Mouse (Mus musculus): ENCODE data around the gene Plcg1. TPM values are rescaled to one million over a fixed set of nuclear protein-coding genes. Genes with fewer than 3 reads are reported as not detected.

Gene Plcg1
- polyA plus RNA-seq, 1 experiment from 2014 or later = 68.8 TPM

DNA sequence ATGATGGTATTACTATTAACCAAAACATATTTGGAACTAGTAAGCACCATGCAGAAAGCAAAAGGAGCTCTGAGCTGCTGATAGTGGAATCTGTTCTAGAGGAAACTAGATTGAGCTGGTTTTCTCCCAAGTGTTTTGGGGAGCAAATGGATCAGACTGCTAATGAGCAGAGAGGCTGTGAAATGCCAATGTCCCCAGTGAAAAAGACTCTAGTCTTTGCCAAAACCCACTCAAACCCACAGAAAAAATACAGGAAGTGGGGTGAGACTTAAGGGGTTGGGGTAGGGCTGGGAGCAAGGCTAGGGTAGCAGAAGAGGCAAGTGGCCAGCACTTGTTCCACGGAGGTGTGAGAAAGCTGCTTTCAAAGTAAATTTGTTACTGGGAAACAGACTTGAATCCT, 55.2 kb downstream of the Plcg1 start:
- 69% methylated on average over 1 of the region's 1 CpGs for whole genome bisulfite sequencing
- H3K27me3 ChIP-seq (ENCODE audit: insufficient read depth, low read length) = no peaks in the 10 kb centered on the region
- no peak overlapping the region for H3K9ac ChIP-seq
- H3K9me3 ChIP-seq (ENCODE audit: low read depth, low read length) = no peaks in the 10 kb centered on the region
- DNase-seq = no peak
- H3K4me2 ChIP-seq = no peak overlapping the region
- no peaks in the 10 kb centered on the region for H3K4me1 ChIP-seq (ENCODE audit: insufficient read depth)
- ATAC-seq (ENCODE audit: insufficient read depth) = no peak
- no peak for TF ChIP-seq CTCF (IDR thresholded peaks at IDR 0.05; ENCODE audit: low read depth)
- no peak overlapping the region for H3K27ac ChIP-seq (ENCODE audit: low read depth)
- H3K4me3 ChIP-seq (ENCODE audit: low read depth, low read length) = no peak overlapping the region
- H3K36me3 ChIP-seq (ENCODE audit: insufficient read depth) = peaks cover 6% of the 10 kb centered on the region; the same call in 1 of the 2 replicates

GRCm38 (mm10) chr2:160789046-160789445, 57.9 kb downstream of the Plcg1 start:
- Histone ChIP-seq H3K27ac (ENCODE audit: low read depth) (no peak overlapping the region), H3K27me3 (ENCODE audit: insufficient read depth, low read length) (no peaks in the 10 kb centered on the region), H3K4me2 (no peak overlapping the region), H3K4me1 (ENCODE audit: insufficient read depth) (no peaks in the 10 kb centered on the region), H3K9me3 (ENCODE audit: low read depth, low read length) (no peaks in the 10 kb centered on the region), H3K9ac (no peak overlapping the region), H3K36me3 (ENCODE audit: insufficient read depth) (no peaks in the 10 kb centered on the region), H3K4me3 (ENCODE audit: low read depth, low read length) (no peak overlapping the region)
- ATAC-seq (ENCODE audit: insufficient read depth) = no peak
- DNase-seq = no peak
- 66% methylated on average over 1 of the region's 1 CpGs for WGBS
- no peak for TF ChIP-seq CTCF (IDR thresholded peaks at IDR 0.05; ENCODE audit: low read depth)

GRCm38 (mm10) chr2:160789741-160790140, 58.6 kb downstream of the Plcg1 start:
- ATAC-seq (ENCODE audit: insufficient read depth) = no peak
- no peak overlapping the region for H3K4me2 ChIP-seq
- H3K27me3 ChIP-seq (ENCODE audit: insufficient read depth, low read length) = no peaks in the 10 kb centered on the region
- TF ChIP-seq CTCF (IDR thresholded peaks at IDR 0.05; ENCODE audit: low read depth) = no peak
- H3K36me3 ChIP-seq (ENCODE audit: insufficient read depth) = no peaks in the 10 kb centered on the region
- H3K9me3 ChIP-seq (ENCODE audit: low read depth, low read length) = no peaks in the 10 kb centered on the region
- no peak for DNase-seq
- H3K9ac ChIP-seq = no peak overlapping the region
- no peaks in the 10 kb centered on the region for H3K4me1 ChIP-seq (ENCODE audit: insufficient read depth)
- H3K27ac ChIP-seq (ENCODE audit: low read depth) = no peak overlapping the region
- H3K4me3 ChIP-seq (ENCODE audit: low read depth, low read length) = no peak overlapping the region

DNA sequence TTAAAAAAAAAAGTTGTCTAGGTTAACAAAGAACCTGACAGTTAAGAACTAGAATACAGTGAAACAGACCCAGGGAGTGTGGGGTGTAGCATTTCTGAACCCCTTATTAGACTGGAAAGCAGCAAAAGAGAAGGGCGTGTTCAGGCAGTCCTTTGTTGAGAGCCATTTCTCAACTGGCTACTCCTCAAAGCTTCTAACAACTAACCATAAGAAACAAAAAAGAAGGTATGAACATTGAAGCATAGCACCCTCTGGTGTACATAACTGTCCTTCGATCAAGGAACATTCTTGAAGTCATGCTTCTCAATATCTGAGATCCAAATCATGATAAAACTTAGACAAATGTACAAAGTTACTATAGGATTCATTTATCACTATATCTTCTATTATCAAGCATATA, 62.0 kb downstream of the Plcg1 start:
- peak; percentile 26; the same call in 1 of the 2 replicates for TF ChIP-seq CTCF (IDR thresholded peaks at IDR 0.05; ENCODE audit: low read depth)
- DNase-seq (peak; percentile 24), ATAC-seq (ENCODE audit: insufficient read depth) (no peak)
- Histone ChIP-seq H3K36me3 (ENCODE audit: insufficient read depth) (no peaks in the 10 kb centered on the region), H3K9ac (no peak overlapping the region), H3K4me2 (no peak overlapping the region), H3K4me3 (ENCODE audit: low read depth, low read length) (no peak overlapping the region), H3K4me1 (ENCODE audit: insufficient read depth) (no peaks in the 10 kb centered on the region), H3K9me3 (ENCODE audit: low read depth, low read length) (no peaks in the 10 kb centered on the region), H3K27me3 (ENCODE audit: insufficient read depth, low read length) (no peaks in the 10 kb centered on the region), H3K27ac (ENCODE audit: low read depth) (no peak overlapping the region)
- 76% methylated on average over 2 of the region's 2 CpGs for WGBS

- no peak for ATAC-seq (ENCODE audit: insufficient read depth)
Measured at GRCm38 (mm10) chr2:160796973-160797372, 65.9 kb downstream of the Plcg1 start.

GRCm38 (mm10) chr2:160798206-160798605, 67.1 kb downstream of the Plcg1 start:
- no peak for DNase-seq
- H3K27ac ChIP-seq (ENCODE audit: low read depth) = no peak overlapping the region
- H3K36me3 ChIP-seq (ENCODE audit: insufficient read depth) = no peaks in the 10 kb centered on the region
- H3K27me3 ChIP-seq (ENCODE audit: insufficient read depth, low read length) = no peaks in the 10 kb centered on the region
- no peak overlapping the region for H3K4me3 ChIP-seq (ENCODE audit: low read depth, low read length)
- no peaks in the 10 kb centered on the region for H3K4me1 ChIP-seq (ENCODE audit: insufficient read depth)
- TF ChIP-seq CTCF (IDR thresholded peaks at IDR 0.05; ENCODE audit: low read depth) = no peak
- H3K9ac ChIP-seq = no peak overlapping the region
- H3K9me3 ChIP-seq (ENCODE audit: low read depth, low read length) = no peaks in the 10 kb centered on the region
- no peak for ATAC-seq (ENCODE audit: insufficient read depth)
- WGBS = 71% methylated on average over 1 of the region's 1 CpGs
- H3K4me2 ChIP-seq = no peak overlapping the region

More at GRCm38 (mm10) chr2:160796973-160797372, 65.9 kb downstream of the Plcg1 start:
- TF ChIP-seq CTCF (IDR thresholded peaks at IDR 0.05; ENCODE audit: low read depth) = no peak
- no peak overlapping the region for H3K4me3 ChIP-seq (ENCODE audit: low read depth, low read length)
- DNase-seq = no peak
- no peak overlapping the region for H3K27ac ChIP-seq (ENCODE audit: low read depth)
- H3K4me1 ChIP-seq (ENCODE audit: insufficient read depth) = no peaks in the 10 kb centered on the region
- 67% methylated on average over 2 of the region's 2 CpGs for WGBS
- no peak overlapping the region for H3K9ac ChIP-seq
- no peaks in the 10 kb centered on the region for H3K27me3 ChIP-seq (ENCODE audit: insufficient read depth, low read length)
- H3K9me3 ChIP-seq (ENCODE audit: low read depth, low read length) = no peaks in the 10 kb centered on the region
- no peaks in the 10 kb centered on the region for H3K36me3 ChIP-seq (ENCODE audit: insufficient read depth)
- H3K4me2 ChIP-seq = no peak overlapping the region

- H3K4me2 ChIP-seq = no peak overlapping the region
- H3K27ac ChIP-seq (ENCODE audit: low read depth) = no peak overlapping the region
- no peak overlapping the region for H3K9ac ChIP-seq
- no peaks in the 10 kb centered on the region for H3K36me3 ChIP-seq (ENCODE audit: insufficient read depth)
- no peaks in the 10 kb centered on the region for H3K9me3 ChIP-seq (ENCODE audit: low read depth, low read length)
- ATAC-seq (ENCODE audit: insufficient read depth) (no peak), DNase-seq (no peak)
- no peaks in the 10 kb centered on the region for H3K27me3 ChIP-seq (ENCODE audit: insufficient read depth, low read length)
- no peak for TF ChIP-seq CTCF (IDR thresholded peaks at IDR 0.05; ENCODE audit: low read depth)
- WGBS = 91% methylated on average over 1 of the region's 1 CpGs
- no peak overlapping the region for H3K4me3 ChIP-seq (ENCODE audit: low read depth, low read length)
- H3K4me1 ChIP-seq (ENCODE audit: insufficient read depth) = 0 out of 2 replicates have a peak, but pooled peaks cover 3% of the 10 kb centered on the region
Measured at GRCm38 (mm10) chr2:160800967-160801366, 69.9 kb downstream of the Plcg1 start.

DNA sequence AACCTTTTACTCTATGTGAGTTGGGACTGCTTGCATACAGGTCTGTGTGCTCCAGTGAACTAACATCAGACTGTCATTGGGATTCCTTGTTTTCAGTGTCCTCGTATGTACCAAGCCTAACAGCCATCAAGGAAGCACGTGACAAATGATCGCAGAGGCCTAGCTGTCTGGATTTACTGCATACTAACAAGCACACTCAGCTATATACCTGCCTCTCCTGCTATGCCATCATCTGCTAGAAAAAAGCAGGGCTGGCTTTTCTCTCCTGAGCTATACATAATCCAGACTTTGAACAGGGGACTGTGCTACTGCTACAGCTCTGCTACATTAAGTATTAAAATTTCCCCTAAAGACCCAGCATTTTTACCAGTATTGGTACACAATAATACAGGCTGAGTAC, 71.2 kb downstream of the Plcg1 start:
- no peak for DNase-seq
- H3K36me3 ChIP-seq (ENCODE audit: insufficient read depth) = no peaks in the 10 kb centered on the region
- H3K4me3 ChIP-seq (ENCODE audit: low read depth, low read length) = no peak overlapping the region
- no peaks in the 10 kb centered on the region for H3K27me3 ChIP-seq (ENCODE audit: insufficient read depth, low read length)
- H3K4me2 ChIP-seq = no peak overlapping the region
- TF ChIP-seq CTCF (IDR thresholded peaks at IDR 0.05; ENCODE audit: low read depth) = no peak
- no peak for ATAC-seq (ENCODE audit: insufficient read depth)
- no peaks in the 10 kb centered on the region for H3K9me3 ChIP-seq (ENCODE audit: low read depth, low read length)
- 0 out of 2 replicates have a peak, but pooled peaks cover 3% of the 10 kb centered on the region for H3K4me1 ChIP-seq (ENCODE audit: insufficient read depth)
- H3K27ac ChIP-seq (ENCODE audit: low read depth) = no peak overlapping the region
- no peak overlapping the region for H3K9ac ChIP-seq
- WGBS = 62% methylated on average over 3 of the region's 3 CpGs
